Mouse (Mus musculus): ENCODE measurements around the gene Thnsl1. TPM values are rescaled to one million over a fixed set of nuclear protein-coding genes. Genes with fewer than 3 reads are reported as not detected.

Gene Thnsl1
- polyA plus RNA-seq (2016; fragmentation: Nextera tagmentation; extraction: Ambion mirVana) = 14.9 and 17.5 TPM in 2 replicates

- peak within 1 kb of the TSS; percentile 77 for H3K4me3 ChIP-seq
- no peaks in the 10 kb centered on the region for H3K27me3 ChIP-seq (ENCODE audit: low read depth, poor library complexity, severe bottlenecking)
- DNase-seq (ENCODE audit: low spot score) = peak; percentile 98
- H3K36me3 ChIP-seq = no peaks in the 10 kb centered on the region
- peak within 1 kb of the TSS; percentile 92 for H3K27ac ChIP-seq (replicated peaks)
- no peaks in the 10 kb centered on the region for H3K9me3 ChIP-seq (replicated peaks)
- peaks cover 20% of the 10 kb centered on the region for H3K4me1 ChIP-seq
- WGBS = 3% methylated on average over 43 of the region's 43 CpGs
These were observed at the start of gene Thnsl1, which contains the start of gene Enkur for GRCm38 (mm10) chr2:21204912-21205830. Gene Thnsl1 (plus strand): TSS chr2:21205724. Gene Enkur (minus strand): TSS chr2:21205365.

- Histone ChIP-seq H3K9me3 (replicated peaks) (no peaks in the 10 kb centered on the region), H3K27ac (replicated peaks) (no peak overlapping the region), H3K27me3 (ENCODE audit: low read depth, poor library complexity, severe bottlenecking) (no peaks in the 10 kb centered on the region), H3K4me3 (no peak overlapping the region), H3K36me3 (no peaks in the 10 kb centered on the region), H3K4me1 (no peaks in the 10 kb centered on the region)
- WGBS = 88% methylated on average over 8 of the region's 8 CpGs
- DNase-seq (ENCODE audit: low spot score) = no peak
These were observed 41.2 kb upstream of the Thnsl1 start for GRCm38 (mm10) chr2:21164296-21164695.

- DNase-seq (ENCODE audit: low spot score) = no peak
- Histone ChIP-seq H3K27ac (replicated peaks) (no peak overlapping the region), H3K4me3 (no peak overlapping the region), H3K36me3 (no peaks in the 10 kb centered on the region), H3K4me1 (no peaks in the 10 kb centered on the region), H3K27me3 (ENCODE audit: low read depth, poor library complexity, severe bottlenecking) (no peaks in the 10 kb centered on the region), H3K9me3 (replicated peaks) (no peaks in the 10 kb centered on the region)
- 95% methylated on average over 1 of the region's 1 CpGs for WGBS
These were observed 37.6 kb upstream of the Thnsl1 start for GRCm38 (mm10) chr2:21167916-21168315.

- WGBS = 85% methylated on average over 3 of the region's 3 CpGs
- no peaks in the 10 kb centered on the region for H3K9me3 ChIP-seq (replicated peaks)
- no peaks in the 10 kb centered on the region for H3K27me3 ChIP-seq (ENCODE audit: low read depth, poor library complexity, severe bottlenecking)
- no peaks in the 10 kb centered on the region for H3K4me1 ChIP-seq
- no peak for DNase-seq (ENCODE audit: low spot score)
- H3K27ac ChIP-seq (replicated peaks) = no peak overlapping the region
- no peaks in the 10 kb centered on the region for H3K36me3 ChIP-seq
- H3K4me3 ChIP-seq = no peak overlapping the region
These were observed 32.7 kb upstream of the Thnsl1 start for GRCm38 (mm10) chr2:21172797-21173196.

- 96% methylated on average over 5 of the region's 5 CpGs for WGBS
- Histone ChIP-seq H3K4me1 (no peaks in the 10 kb centered on the region), H3K4me3 (no peak overlapping the region), H3K36me3 (no peaks in the 10 kb centered on the region), H3K27ac (replicated peaks) (no peak overlapping the region), H3K9me3 (replicated peaks) (no peaks in the 10 kb centered on the region), H3K27me3 (ENCODE audit: low read depth, poor library complexity, severe bottlenecking) (no peaks in the 10 kb centered on the region)
- DNase-seq (ENCODE audit: low spot score) = no peak
These were observed 26.4 kb upstream of the Thnsl1 start for GRCm38 (mm10) chr2:21179136-21179535.

- H3K27ac ChIP-seq (replicated peaks) = no peak overlapping the region
- no peaks in the 10 kb centered on the region for H3K27me3 ChIP-seq (ENCODE audit: low read depth, poor library complexity, severe bottlenecking)
- WGBS = 83% methylated on average over 1 of the region's 1 CpGs
- no peak overlapping the region for H3K4me3 ChIP-seq
- no peaks in the 10 kb centered on the region for H3K36me3 ChIP-seq
- no peaks in the 10 kb centered on the region for H3K4me1 ChIP-seq
- H3K9me3 ChIP-seq (replicated peaks) = no peaks in the 10 kb centered on the region
- DNase-seq (ENCODE audit: low spot score) = no peak
These were observed 22.7 kb upstream of the Thnsl1 start for GRCm38 (mm10) chr2:21182811-21183210.

- Histone ChIP-seq H3K27ac (replicated peaks) (no peak overlapping the region), H3K4me1 (no peaks in the 10 kb centered on the region), H3K4me3 (no peak overlapping the region), H3K36me3 (no peaks in the 10 kb centered on the region), H3K27me3 (ENCODE audit: low read depth, poor library complexity, severe bottlenecking) (no peaks in the 10 kb centered on the region), H3K9me3 (replicated peaks) (no peaks in the 10 kb centered on the region)
- DNase-seq (ENCODE audit: low spot score) = peak; percentile 36
- WGBS = 63% methylated on average over 7 of the region's 7 CpGs
These were observed 17.9 kb upstream of the Thnsl1 start for GRCm38 (mm10) chr2:21187576-21187975.

GRCm38 (mm10) chr2:21188610-21189009 is 16.9 kb upstream of the Thnsl1 start:
- WGBS = 81% methylated on average over 4 of the region's 4 CpGs
- H3K4me3 ChIP-seq = no peak overlapping the region

GRCm38 (mm10) chr2:21191232-21191631 is 14.3 kb upstream of the Thnsl1 start:
- Histone ChIP-seq H3K27ac (replicated peaks) (no peak overlapping the region), H3K4me1 (no peaks in the 10 kb centered on the region), H3K4me3 (no peak overlapping the region), H3K9me3 (replicated peaks) (no peaks in the 10 kb centered on the region), H3K27me3 (ENCODE audit: low read depth, poor library complexity, severe bottlenecking) (no peaks in the 10 kb centered on the region), H3K36me3 (no peaks in the 10 kb centered on the region)
- WGBS = 81% methylated on average over 1 of the region's 1 CpGs
- DNase-seq (ENCODE audit: low spot score) = no peak

More at GRCm38 (mm10) chr2:21188610-21189009, 16.9 kb upstream of the Thnsl1 start:
- no peaks in the 10 kb centered on the region for H3K36me3 ChIP-seq
- H3K4me1 ChIP-seq = no peaks in the 10 kb centered on the region
- DNase-seq (ENCODE audit: low spot score) = no peak
- no peak overlapping the region for H3K27ac ChIP-seq (replicated peaks)
- H3K9me3 ChIP-seq (replicated peaks) = no peaks in the 10 kb centered on the region
- no peaks in the 10 kb centered on the region for H3K27me3 ChIP-seq (ENCODE audit: low read depth, poor library complexity, severe bottlenecking)

GRCm38 (mm10) chr2:21195233-21195632 is 10.3 kb upstream of the Thnsl1 start:
- Histone ChIP-seq H3K27ac (replicated peaks) (no peak overlapping the region), H3K4me1 (no peaks in the 10 kb centered on the region), H3K4me3 (no peak overlapping the region), H3K9me3 (replicated peaks) (no peaks in the 10 kb centered on the region), H3K36me3 (no peaks in the 10 kb centered on the region), H3K27me3 (ENCODE audit: low read depth, poor library complexity, severe bottlenecking) (no peaks in the 10 kb centered on the region)
- WGBS = 92% methylated on average over 5 of the region's 5 CpGs
- DNase-seq (ENCODE audit: low spot score) = no peak

GRCm38 (mm10) chr2:21199051-21199450 is 6.5 kb upstream of the Thnsl1 start:
- H3K27ac ChIP-seq (replicated peaks) = no peak overlapping the region
- DNase-seq (ENCODE audit: low spot score) = no peak
- H3K4me3 ChIP-seq = no peak overlapping the region
- H3K36me3 ChIP-seq = no peaks in the 10 kb centered on the region
- no peaks in the 10 kb centered on the region for H3K9me3 ChIP-seq (replicated peaks)
- no peaks in the 10 kb centered on the region for H3K4me1 ChIP-seq
- H3K27me3 ChIP-seq (ENCODE audit: low read depth, poor library complexity, severe bottlenecking) = no peaks in the 10 kb centered on the region
- WGBS = 70% methylated on average over 3 of the region's 3 CpGs

- H3K36me3 ChIP-seq = no peaks in the 10 kb centered on the region
- peaks cover 20% of the 10 kb centered on the region for H3K4me1 ChIP-seq
- H3K27ac ChIP-seq (replicated peaks) = no peak overlapping the region
- DNase-seq (ENCODE audit: low spot score) = no peak
- H3K9me3 ChIP-seq (replicated peaks) = no peaks in the 10 kb centered on the region
- H3K4me3 ChIP-seq = no peak overlapping the region
- 90% methylated on average over 2 of the region's 2 CpGs for WGBS
- H3K27me3 ChIP-seq (ENCODE audit: low read depth, poor library complexity, severe bottlenecking) = no peaks in the 10 kb centered on the region
These were observed 2.8 kb upstream of the Thnsl1 start for GRCm38 (mm10) chr2:21202754-21203153.

- peak overlapping the region; percentile 92 for H3K27ac ChIP-seq (replicated peaks)
- H3K9me3 ChIP-seq (replicated peaks) = no peaks in the 10 kb centered on the region
- H3K4me3 ChIP-seq = peak overlapping the region; percentile 77
- no peaks in the 10 kb centered on the region for H3K27me3 ChIP-seq (ENCODE audit: low read depth, poor library complexity, severe bottlenecking)
- WGBS = 1% methylated on average over 19 of the region's 19 CpGs
- no peaks in the 10 kb centered on the region for H3K36me3 ChIP-seq
- peaks cover 20% of the 10 kb centered on the region for H3K4me1 ChIP-seq
- DNase-seq (ENCODE audit: low spot score) = no peak
These were observed 271 bp downstream of the Thnsl1 start for GRCm38 (mm10) chr2:21205831-21206159.
